23 mouse cellular contexts compared by ENCODE assay signal in genomic region chr16:52472635-52473034, GRCm38 (mm10). TPM values are rescaled to one million over a fixed set of nuclear protein-coding genes. Genes with fewer than 3 reads are reported as not detected.
A peak's percentile ranks its signal among the peaks of the same experiment; 100 is the strongest.
DNase-seq lines count a peak whose midpoint lies in the region; ATAC-seq and TF ChIP-seq lines count a peak whose summit lies in the region.
"Had no signal": no experiment of that assay in that cellular context is flagged by ENCODE, and none has a peak within 500 bp of the region (broad histone marks: within the 10 kb centered on the region; RNA-seq: fewer than 3 reads in every experiment).

No protein-coding gene starts in this region.

- WGBS in lung, embryonic 14.5 days: 63% methylated on average over 3 of the region's 3 CpGs
- WGBS in lung, postnatal 0 days: 61% methylated on average over 3 of the region's 3 CpGs
- 73% methylated on average over 3 of the region's 3 CpGs for WGBS in stomach, embryonic 16.5 days
- WGBS in stomach, postnatal 0 days: 73% methylated on average over 3 of the region's 3 CpGs

- peak; percentile 7 for DNase-seq in lung, embryonic 14.5 days
- DNase-seq in lung, postnatal 25 days (ENCODE audit: low spot score): no peak
- peak; percentile 46 for DNase-seq in lung, postnatal 0 days (ENCODE audit: low spot score)
- DNase-seq in lung, postnatal 4 days: no peak
- DNase-seq in stomach, postnatal 0 days (ENCODE audit: low spot score): no peak
- no peak for DNase-seq in left cerebral cortex, adult 8-10 months (ENCODE audit: low spot score in 2 of 2)
- DNase-seq: adrenal gland, adult 8-10 months; adrenal gland, postnatal 14 days; adrenal gland, postnatal 36 days; B cell, adult 2 months; cerebellum, adult 11-12 months; cerebellum, adult 2 months; cerebellum, adult 9-10 months; cerebellum, postnatal 10 days; cerebellum, postnatal 25 days had no signal

- no peak for TF ChIP-seq CTCF in lung, embryonic 14.5 days (IDR thresholded peaks at IDR 0.05; ENCODE audit: low read depth)
- TF ChIP-seq CTCF in lung, postnatal 0 days (IDR thresholded peaks at IDR 0.05): no peak
- no peak for TF ChIP-seq CTCF in stomach, postnatal 0 days (IDR thresholded peaks at IDR 0.05; ENCODE audit: low read depth)

- no peak overlapping the region for H3K4me3 ChIP-seq in lung, embryonic 14.5 days (ENCODE audit: low read depth, low read length)
- H3K4me3 ChIP-seq in lung, postnatal 0 days (ENCODE audit: low read depth, low read length): no peak overlapping the region
- H3K4me3 ChIP-seq in stomach, embryonic 16.5 days (replicated peaks; ENCODE audit: low read length): no peak overlapping the region
- H3K4me3 ChIP-seq in stomach, postnatal 0 days (ENCODE audit: low read depth, low read length): no peak overlapping the region
- H3K4me3 ChIP-seq: embryonic facial prominence, embryonic 10.5 days; embryonic facial prominence, embryonic 12.5 days; forebrain, embryonic 13.5 days; forebrain, embryonic 15.5 days had no signal

- H3K27ac ChIP-seq in lung, embryonic 14.5 days (ENCODE audit: low read depth): no peak overlapping the region
- H3K27ac ChIP-seq in lung, postnatal 0 days (ENCODE audit: low read length): no peak overlapping the region
- peak overlapping the region; percentile 42; the same call in 1 of the 2 replicates for H3K27ac ChIP-seq in stomach, embryonic 16.5 days (ENCODE audit: low read length)
- H3K27ac ChIP-seq in stomach, postnatal 0 days (replicated peaks): no peak overlapping the region
- H3K27ac ChIP-seq: embryonic facial prominence, embryonic 10.5 days; embryonic facial prominence, embryonic 12.5 days; forebrain, embryonic 13.5 days; forebrain, embryonic 15.5 days had no signal

- H3K4me2 ChIP-seq in lung, embryonic 14.5 days: no peak overlapping the region
- H3K4me2 ChIP-seq in lung, postnatal 0 days (replicated peaks; ENCODE audit: low read depth, low read length): no peak overlapping the region
- no peak overlapping the region for H3K4me2 ChIP-seq in stomach, embryonic 16.5 days (ENCODE audit: low read depth, low read length)
- H3K4me2 ChIP-seq in stomach, postnatal 0 days (replicated peaks; ENCODE audit: low read depth): no peak overlapping the region
- H3K4me2 ChIP-seq: embryonic facial prominence, embryonic 12.5 days; forebrain, embryonic 13.5 days; forebrain, embryonic 15.5 days had no signal

- H3K9me3 ChIP-seq in lung, embryonic 14.5 days (ENCODE audit: low read depth, low read length): no peaks in the 10 kb centered on the region
- H3K9me3 ChIP-seq in lung, postnatal 0 days (ENCODE audit: low read length): no peaks in the 10 kb centered on the region
- H3K9me3 ChIP-seq in stomach, embryonic 16.5 days (replicated peaks; ENCODE audit: control insufficient read depth, low read length): no peaks in the 10 kb centered on the region
- H3K9me3 ChIP-seq in stomach, postnatal 0 days (ENCODE audit: control insufficient read depth, low read length): no peaks in the 10 kb centered on the region
- H3K9me3 ChIP-seq: embryonic facial prominence, embryonic 10.5 days; embryonic facial prominence, embryonic 12.5 days; forebrain, embryonic 13.5 days; forebrain, embryonic 15.5 days had no signal

- no peaks in the 10 kb centered on the region for H3K27me3 ChIP-seq in lung, embryonic 14.5 days (ENCODE audit: insufficient read depth, low read length)
- H3K27me3 ChIP-seq in lung, postnatal 0 days (replicated peaks; ENCODE audit: insufficient read depth, low read length): no peaks in the 10 kb centered on the region
- H3K27me3 ChIP-seq in stomach, embryonic 16.5 days (ENCODE audit: control insufficient read depth, insufficient read depth, low read length): no peaks in the 10 kb centered on the region
- no peaks in the 10 kb centered on the region for H3K27me3 ChIP-seq in stomach, postnatal 0 days (ENCODE audit: control insufficient read depth, insufficient read depth, low read length)
- H3K27me3 ChIP-seq: embryonic facial prominence, embryonic 12.5 days; forebrain, embryonic 13.5 days; forebrain, embryonic 15.5 days; Patski had no signal

- no peak for TF ChIP-seq EP300 in lung, postnatal 0 days (IDR thresholded peaks at IDR 0.05)
- no peak for TF ChIP-seq EP300 in stomach, postnatal 0 days (optimal IDR thresholded peaks at IDR 0.05)

- H3K4me1 ChIP-seq in lung, embryonic 14.5 days (ENCODE audit: insufficient read depth): no peaks in the 10 kb centered on the region
- no peaks in the 10 kb centered on the region; the same call in 1 of the 2 replicates for H3K4me1 ChIP-seq in lung, postnatal 0 days (ENCODE audit: insufficient read depth, low read depth, low read length)
- no peaks in the 10 kb centered on the region for H3K4me1 ChIP-seq in stomach, embryonic 16.5 days (ENCODE audit: control insufficient read depth, insufficient read depth, low read length)
- H3K4me1 ChIP-seq in stomach, postnatal 0 days (replicated peaks; ENCODE audit: control insufficient read depth, insufficient read depth): no peaks in the 10 kb centered on the region
- H3K4me1 ChIP-seq: embryonic facial prominence, embryonic 10.5 days; embryonic facial prominence, embryonic 12.5 days; forebrain, embryonic 13.5 days; forebrain, embryonic 15.5 days had no signal

- H3K9ac ChIP-seq in lung, embryonic 14.5 days: no peak overlapping the region
- no peak overlapping the region for H3K9ac ChIP-seq in lung, postnatal 0 days (replicated peaks; ENCODE audit: low read depth)
- no peak overlapping the region for H3K9ac ChIP-seq in stomach, embryonic 16.5 days (ENCODE audit: low read length)
- no peak overlapping the region for H3K9ac ChIP-seq in stomach, postnatal 0 days (ENCODE audit: low read length)
- H3K9ac ChIP-seq: embryonic facial prominence, embryonic 12.5 days; forebrain, embryonic 13.5 days; forebrain, embryonic 15.5 days had no signal

- no peaks in the 10 kb centered on the region for H3K36me3 ChIP-seq in lung, embryonic 14.5 days (ENCODE audit: insufficient read depth)
- no peaks in the 10 kb centered on the region for H3K36me3 ChIP-seq in lung, postnatal 0 days (ENCODE audit: insufficient read depth, low read length)
- no peaks in the 10 kb centered on the region for H3K36me3 ChIP-seq in stomach, embryonic 16.5 days (ENCODE audit: control insufficient read depth, insufficient read depth, low read length)
- no peaks in the 10 kb centered on the region for H3K36me3 ChIP-seq in stomach, postnatal 0 days (ENCODE audit: control insufficient read depth, insufficient read depth, low read length)
- H3K36me3 ChIP-seq: embryonic facial prominence, embryonic 10.5 days; embryonic facial prominence, embryonic 12.5 days; forebrain, embryonic 15.5 days; G1E had no signal

- no peak for ATAC-seq in lung, embryonic 14.5 days (ENCODE audit: insufficient read depth)
- peak; percentile 57 for ATAC-seq in lung, postnatal 0 days
- ATAC-seq in stomach, embryonic 16.5 days (ENCODE audit: insufficient read depth, low FRiP score): no peak
- no peak for ATAC-seq in stomach, postnatal 0 days (ENCODE audit: low FRiP score, low TSS enrichment)
- ATAC-seq: activated CD4-positive, CD25-positive, alpha-beta regulatory T cell, adult 4 months; forebrain, embryonic 13.5 days; forebrain, embryonic 15.5 days; Patski had no signal

RNA-seq across cellular contexts. Expression of gene Alcam, which starts 18.8 kb away (rescaled TPM):
- polyA plus RNA-seq in lung, embryonic 14.5 days (2014; fragmentation: Nextera tagmentation; extraction: Ambion mirVana): 46.9 and 52.0 TPM in 2 replicates
- polyA plus RNA-seq in lung, postnatal 0 days (2015; fragmentation: Nextera tagmentation; extraction: Ambion mirVana): 68.9 and 79.4 TPM in 2 replicates
- polyA plus RNA-seq in stomach, embryonic 16.5 days (2015; fragmentation: Nextera tagmentation; extraction: Ambion mirVana): 61.2 and 62.5 TPM in 2 replicates
- 19.7 and 20.4 TPM in 2 replicates for polyA plus RNA-seq in stomach, postnatal 0 days (2015; fragmentation: Nextera tagmentation; extraction: Ambion mirVana)
- 100 to 1,000 TPM; 181 to 202 (median 186) TPM for total RNA-seq in left cerebral cortex, adult 8-10 months (2022)
- polyA plus RNA-seq: G1E had no signal

Comparison
In these comparisons a context has a peak if more than half of its experiments do, and no peak if none do; other contexts are left out.
1. DNase-seq: peak in lung, embryonic 14.5 days (single experiment) and lung, postnatal 0 days (single experiment); none in lung, postnatal 25 days (single experiment), lung, postnatal 4 days (0 of 2), stomach, postnatal 0 days (single experiment) and left cerebral cortex, adult 8-10 months (0 of 2).